Mouse (Mus musculus) midbrain, embryonic 12.5 days (tissue): ENCODE data around the gene Mst1. TPM values are rescaled to one million over a fixed set of nuclear protein-coding genes. Genes with fewer than 3 reads are reported as not detected.

Source experiments
- ATAC-seq: fragments of 200-750 bp; cut with Nextera tagmentation; 2 replicates; pipeline ENCODE4 v1.8.0; 2017; ENCODE audit warnings: low read depth, moderate TSS enrichment, moderate library complexity; ENCODE audit not compliant: low FRiP score
- H3K27ac ChIP-seq: fragments of 300-500 bp; sonication (generic); replicated peaks from 2 replicates; pipeline ENCODE4 v1.5.1; 2016; ENCODE audit warnings: mild to moderate bottlenecking
- H3K27me3 ChIP-seq: fragments of 300-500 bp; sonication (generic); 2 replicates; pipeline ENCODE4 v1.6.1; 2016; ENCODE audit warnings: mild to moderate bottlenecking
- H3K36me3 ChIP-seq: fragments of 300-500 bp; sonication (generic); 2 replicates; pipeline ENCODE4 v1.6.1; 2016
- H3K4me1 ChIP-seq: fragments of 300-500 bp; sonication (generic); 2 replicates; pipeline ENCODE4 v1.6.1; 2016
- H3K4me2 ChIP-seq: fragments of 300-500 bp; sonication (generic); replicated peaks from 2 replicates; pipeline ENCODE4 v1.6.1; 2016; ENCODE audit warnings: mild to moderate bottlenecking, moderate library complexity
- H3K4me3 ChIP-seq: fragments of 300-500 bp; sonication (generic); 2 replicates; pipeline ENCODE4 v1.5.1; 2016; ENCODE audit warnings: mild to moderate bottlenecking
- H3K9ac ChIP-seq: fragments of 300-500 bp; sonication (generic); replicated peaks from 2 replicates; pipeline ENCODE4 v1.6.1; 2016; ENCODE audit warnings: mild to moderate bottlenecking, moderate library complexity
- H3K9me3 ChIP-seq: fragments of 300-500 bp; sonication (generic); 2 replicates; pipeline ENCODE4 v1.6.1; 2016; ENCODE audit warnings: mild to moderate bottlenecking
- WGBS: fragments of 180-500 bp; shearing (Covaris S2); methylation state at CpG from one replicate; pipeline ENCODE4 v1.1.7; 2016; 5-methylcytosine and 5-hydroxymethylcytosine counted together
- polyA plus RNA-seq: library from polyadenylated mRNA; unstranded; fragments of >200 nt; fragmentation: Nextera tagmentation; extraction: Ambion mirVana; gene quantifications from 2 replicates; pipeline ENCODE4 v1.2.1, GENCODE M21; 2016

Gene Mst1
- polyA plus RNA-seq, 1 experiment from 2014 or later: 0.14 TPM

- H3K9me3 ChIP-seq: no peaks in the 10 kb centered on the region
- H3K36me3 ChIP-seq: peaks cover 49% of the 10 kb centered on the region
- H3K4me3 ChIP-seq: no peak overlapping the region
- 95% methylated on average over 16 of the region's 16 CpGs for WGBS
- no peak overlapping the region for H3K27ac ChIP-seq
- ATAC-seq: no peak
- peaks cover 30% of the 10 kb centered on the region for H3K4me1 ChIP-seq
- peaks cover 25% of the 10 kb centered on the region for H3K27me3 ChIP-seq
- H3K9ac ChIP-seq: no peak overlapping the region
- H3K4me2 ChIP-seq: no peak overlapping the region
Observed at GRCm38 (mm10) chr9:108107867-108108266, 27.6 kb downstream of the Mst1 start.

DNA sequence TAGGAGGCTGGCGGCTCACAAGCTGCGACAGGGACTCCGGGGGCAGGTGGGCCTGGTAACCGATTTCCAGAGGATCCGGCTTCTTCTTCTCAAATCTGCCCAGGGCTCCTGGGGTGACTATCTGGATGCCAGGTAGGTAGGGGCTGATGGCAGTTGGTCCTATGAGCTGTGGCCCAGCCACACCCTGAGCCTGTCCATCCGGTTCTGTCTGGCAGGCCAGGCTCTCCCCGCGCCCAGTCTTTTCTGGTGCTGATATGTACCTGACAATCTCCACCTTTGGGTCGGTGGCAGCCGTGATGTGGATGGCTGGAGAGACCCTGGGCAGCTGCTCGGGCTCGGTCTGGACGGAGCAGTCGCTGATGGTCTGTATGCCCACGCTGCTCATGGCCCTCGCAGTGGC is 29.9 kb downstream of the Mst1 start:
- ATAC-seq: no peak
- Histone ChIP-seq H3K4me2 (no peak overlapping the region), H3K9ac (no peak overlapping the region), H3K4me1 (peaks cover 20% of the 10 kb centered on the region), H3K9me3 (no peaks in the 10 kb centered on the region), H3K36me3 (peaks cover 62% of the 10 kb centered on the region), H3K4me3 (no peak overlapping the region), H3K27ac (no peak overlapping the region), H3K27me3 (peaks cover 21% of the 10 kb centered on the region)
- 90% methylated on average over 16 of the region's 16 CpGs for WGBS

DNA sequence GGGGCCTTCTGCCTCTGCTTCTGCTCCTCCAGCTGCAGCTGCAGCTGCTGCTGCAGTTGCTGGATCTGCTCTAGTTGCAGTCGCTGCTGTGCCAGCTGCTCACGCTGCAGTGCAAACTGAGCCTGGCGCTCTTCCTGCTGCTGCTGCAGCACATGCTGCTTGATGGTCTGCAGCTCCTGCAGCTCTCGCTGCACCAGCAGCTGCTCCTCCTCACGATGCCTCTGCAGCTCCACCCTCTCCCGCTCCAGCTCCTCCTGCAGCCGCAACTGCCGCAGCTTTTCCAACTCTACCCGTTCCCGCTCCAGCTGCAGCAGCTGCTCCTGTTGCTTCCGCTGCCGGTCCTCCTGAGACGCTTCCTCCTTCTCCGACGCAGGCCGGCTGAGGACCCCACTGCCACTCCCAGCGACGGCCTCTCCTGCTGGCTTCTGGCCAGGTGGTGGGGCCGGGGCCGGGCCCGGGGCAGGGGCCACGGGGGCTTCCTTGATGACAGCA is 30.9 kb downstream of the Mst1 start:
- H3K36me3 ChIP-seq: peaks cover 65% of the 10 kb centered on the region
- WGBS: 20% methylated on average over 22 of the region's 22 CpGs
- peaks cover 13% of the 10 kb centered on the region for H3K4me1 ChIP-seq
- peak overlapping the region; percentile 10 for H3K4me3 ChIP-seq
- ATAC-seq: no peak
- H3K27ac ChIP-seq: peak overlapping the region; percentile 4; the same call in 1 of the 2 replicates
- H3K4me2 ChIP-seq: peak overlapping the region; percentile 35
- no peak overlapping the region for H3K9ac ChIP-seq
- peaks cover 27% of the 10 kb centered on the region for H3K27me3 ChIP-seq
- no peaks in the 10 kb centered on the region for H3K9me3 ChIP-seq

DNA sequence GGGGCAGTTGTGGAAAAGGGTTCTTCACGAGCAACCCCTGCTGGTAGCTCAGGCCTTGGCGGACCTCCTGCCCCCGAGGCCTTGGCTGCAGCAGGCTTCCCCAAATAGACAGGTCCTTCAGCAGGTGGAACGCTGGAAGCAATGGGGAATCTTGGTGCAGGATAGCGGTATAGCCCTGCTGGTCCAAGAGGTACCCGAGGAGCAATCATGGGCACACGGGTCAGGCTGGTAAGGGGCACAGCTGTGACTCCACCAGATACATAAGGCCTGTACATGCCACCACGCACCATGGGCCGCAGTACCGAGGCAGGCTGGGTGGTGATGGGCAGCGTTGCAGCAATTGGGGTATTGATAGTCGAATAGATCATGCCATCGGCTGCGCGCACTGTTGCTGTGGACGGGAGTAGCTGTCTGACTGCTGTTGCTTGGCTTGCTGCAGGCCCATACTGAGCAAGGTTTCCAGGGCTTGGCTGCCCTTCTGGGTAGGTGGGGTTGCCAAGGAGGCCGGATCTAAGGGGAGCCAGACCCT is 31.4 kb downstream of the Mst1 start:
- peaks cover 29% of the 10 kb centered on the region for H3K27me3 ChIP-seq
- H3K4me1 ChIP-seq: peaks cover 13% of the 10 kb centered on the region
- H3K9ac ChIP-seq: no peak overlapping the region
- 75% methylated on average over 17 of the region's 17 CpGs for WGBS
- no peak for ATAC-seq
- H3K27ac ChIP-seq: peak overlapping the region; percentile 4; the same call in 1 of the 2 replicates
- H3K4me3 ChIP-seq: peak overlapping the region; percentile 10
- H3K9me3 ChIP-seq: no peaks in the 10 kb centered on the region
- peaks cover 66% of the 10 kb centered on the region for H3K36me3 ChIP-seq
- H3K4me2 ChIP-seq: peak overlapping the region; percentile 35

- Histone ChIP-seq H3K27ac (no peak overlapping the region), H3K4me1 (peaks cover 13% of the 10 kb centered on the region), H3K4me2 (no peak overlapping the region), H3K9ac (no peak overlapping the region), H3K27me3 (peaks cover 29% of the 10 kb centered on the region), H3K36me3 (peaks cover 61% of the 10 kb centered on the region), H3K9me3 (no peaks in the 10 kb centered on the region), H3K4me3 (no peak overlapping the region)
- ATAC-seq: no peak
- 97% methylated on average over 18 of the region's 18 CpGs for WGBS
Observed at GRCm38 (mm10) chr9:108112719-108113340, 32.6 kb downstream of the Mst1 start.

DNA sequence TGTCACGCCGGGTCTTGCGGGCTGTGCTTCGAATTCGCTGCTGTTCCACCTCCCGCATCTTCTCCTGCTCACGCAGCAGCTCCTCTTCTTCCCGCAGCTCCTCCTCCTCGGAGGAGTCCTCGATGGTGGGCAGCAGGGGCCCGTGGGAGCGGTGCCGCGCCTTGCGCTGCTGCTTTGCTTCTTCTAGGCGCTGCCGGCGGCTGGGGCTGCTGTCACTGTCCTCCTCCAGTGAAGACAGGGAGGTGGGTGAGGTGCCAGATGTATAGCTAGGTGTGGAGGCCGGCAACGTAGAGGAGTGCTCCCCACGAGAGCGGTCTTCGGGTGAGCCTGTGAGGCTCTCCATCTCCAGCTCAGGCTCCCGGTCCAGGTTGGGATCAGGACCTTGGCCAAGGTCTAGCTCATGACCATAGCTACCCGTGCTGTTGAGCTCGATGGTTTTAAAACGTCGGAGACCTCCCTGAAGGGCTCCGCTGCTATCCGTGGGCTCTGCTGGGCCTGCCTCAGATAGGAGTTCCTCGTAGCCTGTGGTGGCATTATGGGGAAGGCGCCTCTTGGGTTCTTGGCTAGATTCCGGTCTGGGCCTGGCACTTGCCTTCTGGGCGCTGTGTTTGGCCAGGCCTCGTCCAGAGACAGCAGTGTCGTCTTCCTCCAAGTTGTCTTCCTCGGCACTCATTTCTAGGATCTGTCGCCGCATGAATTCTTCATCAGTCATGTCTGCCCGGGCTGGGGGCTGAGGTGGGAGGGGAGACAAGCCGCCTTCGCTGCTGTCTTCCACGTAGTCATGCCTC is 35.2 kb downstream of the Mst1 start:
- no peak overlapping the region for H3K4me2 ChIP-seq
- H3K36me3 ChIP-seq: peaks cover 57% of the 10 kb centered on the region
- peaks cover 23% of the 10 kb centered on the region for H3K27me3 ChIP-seq
- no peak for ATAC-seq
- no peak overlapping the region for H3K9ac ChIP-seq
- 77% methylated on average over 43 of the region's 43 CpGs for WGBS
- no peak overlapping the region for H3K27ac ChIP-seq
- H3K9me3 ChIP-seq: no peaks in the 10 kb centered on the region
- H3K4me1 ChIP-seq: peaks cover 16% of the 10 kb centered on the region
- no peak overlapping the region for H3K4me3 ChIP-seq

DNA sequence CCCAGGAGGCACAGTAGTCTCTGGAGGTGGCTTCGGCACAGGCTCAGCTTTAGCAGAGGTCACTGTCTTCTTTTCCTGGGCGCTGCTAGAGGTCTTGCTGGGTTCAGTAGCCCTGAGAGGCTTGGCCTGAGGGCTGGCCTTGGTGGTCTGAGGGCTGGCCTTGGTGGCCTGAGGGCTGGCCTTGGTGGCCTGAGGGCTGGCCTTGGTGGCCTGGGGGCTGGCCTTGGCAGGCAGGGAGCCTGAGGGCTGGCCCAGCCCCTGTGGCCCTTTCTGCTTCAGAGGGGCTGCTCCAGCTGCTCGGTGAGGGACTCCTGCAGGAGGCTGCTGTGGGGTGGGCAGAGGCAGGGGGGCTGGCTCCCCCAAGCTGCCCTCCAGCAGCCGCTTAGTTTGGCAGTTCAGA is 36.9 kb downstream of the Mst1 start:
- Histone ChIP-seq H3K4me2 (no peak overlapping the region), H3K9me3 (no peaks in the 10 kb centered on the region), H3K36me3 (peaks cover 48% of the 10 kb centered on the region), H3K27ac (no peak overlapping the region), H3K9ac (no peak overlapping the region), H3K4me3 (no peak overlapping the region), H3K4me1 (peaks cover 4% of the 10 kb centered on the region; the same call in 1 of the 2 replicates), H3K27me3 (peaks cover 9% of the 10 kb centered on the region; the same call in 1 of the 2 replicates)
- 62% methylated on average over 4 of the region's 4 CpGs for WGBS
- no peak for ATAC-seq

GRCm38 (mm10) chr9:108119891-108120411 is 39.7 kb downstream of the Mst1 start:
- H3K9ac ChIP-seq: no peak overlapping the region
- H3K27me3 ChIP-seq: peaks cover 9% of the 10 kb centered on the region; the same call in 1 of the 2 replicates
- H3K9me3 ChIP-seq: no peaks in the 10 kb centered on the region
- no peak overlapping the region for H3K27ac ChIP-seq
- H3K4me1 ChIP-seq: peaks cover 4% of the 10 kb centered on the region; the same call in 1 of the 2 replicates
- 70% methylated on average over 8 of the region's 11 CpGs for WGBS
- no peak overlapping the region for H3K4me2 ChIP-seq
- no peak overlapping the region for H3K4me3 ChIP-seq
- H3K36me3 ChIP-seq: peaks cover 22% of the 10 kb centered on the region
- ATAC-seq: no peak

DNA sequence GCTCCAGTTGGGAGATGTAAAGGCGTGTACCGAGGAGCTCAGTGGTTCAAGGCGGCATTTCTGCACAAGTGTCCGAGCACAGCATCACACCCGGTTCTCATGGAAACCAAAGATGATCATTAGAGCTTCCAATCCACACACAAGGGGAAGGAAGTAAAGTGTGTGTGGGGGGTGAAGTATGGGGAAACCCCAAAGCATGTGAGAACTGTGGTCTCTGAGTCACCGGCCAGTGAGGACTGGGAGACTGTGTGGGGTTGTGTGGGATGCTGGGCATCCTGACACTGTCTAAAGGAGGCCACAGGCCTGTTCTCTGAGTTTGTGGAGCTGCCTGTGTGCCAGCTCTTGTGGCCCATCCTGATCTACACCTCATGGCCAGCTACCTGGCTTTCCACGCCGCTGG is 40.4 kb downstream of the Mst1 start:
- Histone ChIP-seq H3K27me3 (peaks cover 7% of the 10 kb centered on the region; the same call in 1 of the 2 replicates), H3K4me3 (no peak overlapping the region), H3K9ac (no peak overlapping the region), H3K36me3 (peaks cover 19% of the 10 kb centered on the region), H3K4me1 (peaks cover 4% of the 10 kb centered on the region; the same call in 1 of the 2 replicates), H3K9me3 (no peaks in the 10 kb centered on the region), H3K27ac (no peak overlapping the region), H3K4me2 (no peak overlapping the region)
- ATAC-seq: no peak
- WGBS: 91% methylated on average over 8 of the region's 8 CpGs

DNA sequence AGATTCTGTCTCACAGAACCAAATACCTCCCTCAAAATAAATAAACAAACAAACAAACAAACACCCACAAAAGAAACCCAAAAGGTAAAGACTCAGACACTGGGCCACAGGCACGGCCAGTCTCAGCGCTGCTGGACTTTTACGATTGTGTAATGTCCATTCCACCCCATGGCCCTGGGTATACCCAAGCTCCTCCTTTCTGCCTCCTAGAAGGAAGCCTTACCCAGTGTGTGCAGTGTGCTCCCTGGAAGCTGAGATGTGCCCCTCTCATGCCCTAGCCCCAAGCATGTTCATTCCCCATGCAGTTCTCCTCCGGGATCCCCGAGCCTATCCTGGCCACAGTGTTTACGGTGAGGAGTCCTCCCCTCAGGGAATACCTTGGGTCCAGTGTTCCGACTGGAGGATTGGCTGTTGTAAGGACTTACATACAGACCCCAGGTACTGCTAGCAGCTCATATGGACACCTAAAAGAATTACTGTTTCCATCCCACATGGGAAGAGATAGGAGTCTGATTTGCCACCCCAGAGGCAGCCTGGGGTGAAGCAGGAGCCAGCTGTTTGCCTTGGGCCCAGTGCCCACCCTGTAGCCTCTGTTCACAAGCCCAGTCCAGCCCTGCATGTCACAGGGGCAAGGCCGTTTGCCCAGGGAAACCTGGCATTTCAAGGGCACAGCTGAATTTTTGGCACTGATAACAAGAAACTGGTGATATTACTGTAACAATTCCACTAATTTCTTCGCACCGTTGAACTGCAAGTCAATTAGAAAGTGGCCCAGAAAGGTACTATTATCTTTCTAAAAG is 41.1 kb downstream of the Mst1 start:
- H3K36me3 ChIP-seq: peaks cover 18% of the 10 kb centered on the region

GRCm38 (mm10) chr9:108123916-108124315 is 43.7 kb downstream of the Mst1 start:
- no peaks in the 10 kb centered on the region for H3K9me3 ChIP-seq
- peaks cover 10% of the 10 kb centered on the region for H3K36me3 ChIP-seq
- H3K4me1 ChIP-seq: peaks cover 4% of the 10 kb centered on the region; the same call in 1 of the 2 replicates
- no peak overlapping the region for H3K9ac ChIP-seq
- H3K27me3 ChIP-seq: no peaks in the 10 kb centered on the region
- no peak overlapping the region for H3K27ac ChIP-seq
- H3K4me2 ChIP-seq: no peak overlapping the region
- no peak for ATAC-seq
- WGBS: 95% methylated on average over 3 of the region's 4 CpGs
- H3K4me3 ChIP-seq: no peak overlapping the region

More for the DNA sequence above, 41.1 kb downstream of the Mst1 start:
- no peak overlapping the region for H3K4me3 ChIP-seq
- WGBS: 93% methylated on average over 10 of the region's 10 CpGs
- H3K27ac ChIP-seq: no peak overlapping the region
- H3K4me1 ChIP-seq: peaks cover 4% of the 10 kb centered on the region; the same call in 1 of the 2 replicates
- no peak overlapping the region for H3K9ac ChIP-seq
- no peak for ATAC-seq
- no peaks in the 10 kb centered on the region for H3K9me3 ChIP-seq
- peaks cover under 1% of the 10 kb centered on the region; the same call in 1 of the 2 replicates for H3K27me3 ChIP-seq
- H3K4me2 ChIP-seq: no peak overlapping the region
